Mouse (Mus musculus) stomach, embryonic 16.5 days (tissue): ENCODE measurements around the gene Bud13. TPM values are rescaled to one million over a fixed set of nuclear protein-coding genes. Genes with fewer than 3 reads are reported as not detected.
"Not testable (repeated sequence)": the region's sequence is repeated elsewhere in the genome, so short reads cannot be mapped to it uniquely, and the experiment has no call there.

Experiments
- ATAC-seq: fragments of 200-750 bp; cut with Nextera tagmentation; 2 replicates; pipeline ENCODE4 v1.8.0; 2017; ENCODE audit warnings: moderate number of reproducible peaks, moderate TSS enrichment; ENCODE audit not compliant: insufficient read depth, low FRiP score
- H3K27ac ChIP-seq: fragments of 300-500 bp; sonication (generic); 2 replicates; pipeline ENCODE4 v1.5.1; 2014; ENCODE audit warnings: low read length
- H3K27me3 ChIP-seq: fragments of 300-500 bp; sonication (generic); 2 replicates; pipeline ENCODE4 v1.6.1; 2014; ENCODE audit warnings: low read length, control low read depth, mixed read lengths; ENCODE audit not compliant: control insufficient read depth, insufficient read depth
- H3K36me3 ChIP-seq: fragments of 300-500 bp; sonication (generic); 2 replicates; pipeline ENCODE4 v1.6.1; 2014; ENCODE audit warnings: low read length; ENCODE audit not compliant: control insufficient read depth, insufficient read depth
- H3K4me1 ChIP-seq: fragments of 300-500 bp; sonication (generic); 2 replicates; pipeline ENCODE4 v1.6.1; 2014; ENCODE audit warnings: low read length, control low read depth, mixed read lengths; ENCODE audit not compliant: control insufficient read depth, insufficient read depth
- H3K4me2 ChIP-seq: fragments of 300-500 bp; sonication (generic); 2 replicates; pipeline ENCODE4 v1.6.1; 2014; ENCODE audit warnings: low read depth, low read length, mixed read lengths
- H3K4me3 ChIP-seq: fragments of 300-500 bp; sonication (generic); replicated peaks from 2 replicates; pipeline ENCODE4 v1.5.1; 2014; ENCODE audit warnings: mild to moderate bottlenecking, low read length
- H3K9ac ChIP-seq: fragments of 300-500 bp; sonication (generic); 2 replicates; pipeline ENCODE4 v1.6.1; 2014; ENCODE audit warnings: low read length
- H3K9me3 ChIP-seq: fragments of 300-500 bp; sonication (generic); replicated peaks from 2 replicates; pipeline ENCODE4 v1.6.1; 2016; ENCODE audit warnings: low read length, control low read depth; ENCODE audit not compliant: control insufficient read depth
- WGBS: fragments of 180-500 bp; shearing (Covaris S2); extraction: QIAGEN DNeasy Blood & Tissue Kit; methylation state at CpG from one replicate; pipeline ENCODE4 v1.1.7; 2014; 5-methylcytosine and 5-hydroxymethylcytosine counted together
- polyA plus RNA-seq: library from polyadenylated mRNA; unstranded; fragments of >200 nt; fragmentation: Nextera tagmentation; extraction: Ambion mirVana; gene quantifications from 2 replicates; pipeline ENCODE4 v1.2.1, GENCODE M21; 2015

Gene Bud13
- polyA plus RNA-seq, 1 experiment from 2014 or later, result 18.7 TPM

GRCm38 (mm10) chr9:46316388-46316787 lies 33.6 kb downstream of the Bud13 start:
- H3K4me3 ChIP-seq, result no peak overlapping the region
- no peak overlapping the region for H3K9ac ChIP-seq
- H3K9me3 ChIP-seq, result no peaks in the 10 kb centered on the region; the same call in 1 of the 2 replicates
- H3K27ac ChIP-seq, result no peak overlapping the region
- WGBS, result 39% methylated on average over 5 of the region's 5 CpGs
- H3K27me3 ChIP-seq, result no peaks in the 10 kb centered on the region
- no peaks in the 10 kb centered on the region for H3K36me3 ChIP-seq
- no peaks in the 10 kb centered on the region for H3K4me1 ChIP-seq
- ATAC-seq, result no peak
- no peak overlapping the region for H3K4me2 ChIP-seq

DNA sequence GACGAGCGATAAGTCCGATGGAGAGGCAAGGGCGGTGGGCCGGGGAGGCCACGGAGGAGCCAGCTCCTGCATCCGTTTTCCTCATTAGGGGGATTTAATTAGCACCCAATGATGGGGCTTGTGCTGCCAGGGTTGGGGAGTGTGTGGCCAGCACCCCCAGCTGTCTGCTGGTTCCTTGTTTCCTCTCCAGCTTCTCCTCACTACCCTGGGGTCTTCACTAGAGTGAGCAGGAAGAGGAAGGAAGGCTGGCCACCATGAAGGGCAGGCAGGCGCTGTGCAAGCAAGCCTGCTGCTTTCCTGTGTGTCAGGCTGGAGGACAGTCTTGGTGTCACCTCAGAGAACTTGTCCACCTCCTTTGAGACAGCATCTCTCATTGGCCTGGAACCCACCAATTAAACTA lies 34.1 kb downstream of the Bud13 start:
- WGBS, result 64% methylated on average over 8 of the region's 8 CpGs
- Histone ChIP-seq H3K4me2 (no peak overlapping the region), H3K36me3 (no peaks in the 10 kb centered on the region), H3K9ac (no peak overlapping the region), H3K9me3 (no peaks in the 10 kb centered on the region; the same call in 1 of the 2 replicates), H3K27ac (no peak overlapping the region), H3K27me3 (no peaks in the 10 kb centered on the region), H3K4me1 (no peaks in the 10 kb centered on the region), H3K4me3 (no peak overlapping the region)
- no peak for ATAC-seq

DNA sequence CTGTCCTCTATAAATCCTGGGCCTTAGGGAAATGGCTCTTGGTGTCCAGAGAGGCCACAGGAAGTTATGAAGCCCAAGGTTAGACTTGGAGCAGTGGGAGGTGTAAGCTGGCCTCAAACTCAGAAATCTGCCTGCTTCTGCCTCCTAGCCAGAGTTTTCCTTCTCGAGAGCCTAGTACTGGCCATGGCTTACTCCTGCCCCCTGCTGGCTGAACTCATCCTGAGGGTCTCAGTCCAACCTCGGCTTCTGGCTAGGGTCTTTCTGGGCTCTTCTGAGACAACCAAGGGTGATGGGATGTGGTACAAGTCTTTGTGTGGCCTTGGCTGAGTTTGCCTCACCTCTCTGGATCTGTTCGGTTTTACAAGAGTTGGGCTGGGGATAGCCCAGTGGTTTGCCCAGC lies 35.1 kb downstream of the Bud13 start:
- Histone ChIP-seq H3K4me1 (no peaks in the 10 kb centered on the region), H3K9ac (no peak overlapping the region), H3K27ac (no peak overlapping the region), H3K27me3 (no peaks in the 10 kb centered on the region), H3K9me3 (no peaks in the 10 kb centered on the region; the same call in 1 of the 2 replicates), H3K4me3 (no peak overlapping the region), H3K4me2 (no peak overlapping the region), H3K36me3 (no peaks in the 10 kb centered on the region)
- 93% methylated on average over 3 of the region's 3 CpGs for WGBS
- no peak for ATAC-seq

GRCm38 (mm10) chr9:46319886-46320285 lies 37.1 kb downstream of the Bud13 start, which contains the start of gene 4931429L15Rik:
TSS of gene 4931429L15Rik (minus strand) at chr9:46319986.
- not testable (repeated sequence) for H3K27me3 ChIP-seq, H3K4me2 ChIP-seq, ATAC-seq, H3K27ac ChIP-seq, H3K4me1 ChIP-seq, H3K4me3 ChIP-seq, H3K9me3 ChIP-seq, H3K36me3 ChIP-seq, H3K9ac ChIP-seq
- 83% methylated on average over 6 of the region's 6 CpGs for WGBS

DNA sequence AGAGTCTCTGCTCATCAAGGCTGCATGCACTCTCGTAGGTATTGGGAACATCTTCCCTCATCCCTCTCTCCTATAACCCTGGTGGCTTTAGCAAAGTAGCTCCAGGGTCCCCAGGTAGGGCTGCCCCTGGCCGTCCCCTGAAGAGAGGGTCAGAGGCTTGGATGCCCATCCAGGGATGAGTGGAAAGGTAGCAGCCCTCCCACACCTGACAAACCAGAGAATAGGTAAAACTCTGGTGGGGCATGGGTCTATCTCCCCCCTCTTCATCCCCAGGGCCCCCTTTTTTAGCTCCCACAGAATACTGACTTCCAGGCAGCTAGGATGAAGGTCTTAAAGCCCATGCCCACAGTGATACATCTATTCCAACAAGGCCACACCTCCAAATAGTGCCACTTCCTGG lies 37.7 kb downstream of the Bud13 start:
- Histone ChIP-seq H3K9ac (no peak overlapping the region), H3K9me3 (no peaks in the 10 kb centered on the region; the same call in 1 of the 2 replicates), H3K27me3 (no peaks in the 10 kb centered on the region), H3K4me3 (no peak overlapping the region), H3K4me2 (no peak overlapping the region), H3K4me1 (no peaks in the 10 kb centered on the region), H3K36me3 (no peaks in the 10 kb centered on the region), H3K27ac (no peak overlapping the region)
- ATAC-seq, result no peak
- WGBS, result 92% methylated on average over 2 of the region's 2 CpGs

- Histone ChIP-seq H3K4me3 (no peak overlapping the region), H3K36me3 (no peaks in the 10 kb centered on the region), H3K9ac (no peak overlapping the region), H3K27ac (no peak overlapping the region), H3K4me1 (peaks cover 11% of the 10 kb centered on the region; the same call in 1 of the 2 replicates), H3K27me3 (no peaks in the 10 kb centered on the region), H3K9me3 (no peaks in the 10 kb centered on the region), H3K4me2 (no peak overlapping the region)
- WGBS, result 92% methylated on average over 11 of the region's 11 CpGs
- ATAC-seq, result no peak
Measured at GRCm38 (mm10) chr9:46326694-46327405, 44.0 kb downstream of the Bud13 start.

GRCm38 (mm10) chr9:46327706-46328571 lies 45.1 kb downstream of the Bud13 start:
- Histone ChIP-seq H3K36me3 (no peaks in the 10 kb centered on the region), H3K9me3 (no peaks in the 10 kb centered on the region), H3K4me2 (peak overlapping the region; percentile 70), H3K4me3 (peak overlapping the region; percentile 43), H3K27ac (no peak overlapping the region), H3K27me3 (no peaks in the 10 kb centered on the region), H3K9ac (peak overlapping the region; percentile 65), H3K4me1 (peaks cover 11% of the 10 kb centered on the region; the same call in 1 of the 2 replicates)
- WGBS, result 67% methylated on average over 25 of the region's 25 CpGs
- ATAC-seq, result no peak

DNA sequence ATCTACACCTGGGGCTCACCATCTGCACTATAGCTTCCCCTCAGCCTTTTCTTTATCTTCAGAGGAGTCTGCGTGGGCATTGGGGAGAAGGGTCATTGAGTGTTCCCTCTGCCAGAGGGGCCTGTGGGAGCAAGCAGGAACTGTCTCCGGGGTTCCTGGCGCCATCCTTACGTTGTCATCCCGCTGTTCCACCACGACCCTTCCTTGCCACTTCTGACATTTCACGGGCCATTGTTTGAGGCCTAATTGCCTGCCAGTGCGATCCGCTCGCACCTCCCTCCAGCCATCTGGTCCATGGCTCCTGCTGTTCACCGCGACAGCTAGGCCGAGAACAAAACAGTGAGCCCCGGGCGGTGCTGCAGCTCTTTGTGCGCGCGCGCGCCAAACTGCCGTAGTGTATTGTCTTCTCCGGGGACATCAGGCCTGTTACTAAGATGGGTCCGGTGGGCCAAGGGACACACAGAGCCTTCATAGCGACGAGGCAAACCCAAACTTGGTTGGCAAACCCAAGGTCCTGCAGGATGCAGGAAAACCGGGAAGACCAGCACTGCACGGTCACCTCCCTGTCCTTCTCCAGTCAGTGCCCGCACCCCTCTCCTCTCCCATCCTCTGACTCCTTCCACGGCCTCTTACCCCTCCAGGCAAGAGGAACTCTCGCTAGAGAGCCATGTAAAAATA lies 45.9 kb downstream of the Bud13 start:
- H3K9ac ChIP-seq, result peak overlapping the region; percentile 65
- H3K4me1 ChIP-seq, result peaks cover 11% of the 10 kb centered on the region; the same call in 1 of the 2 replicates
- H3K27ac ChIP-seq, result 0 out of 2 replicates have a peak overlapping the region, but pooled peaks have one; percentile 9
- H3K4me2 ChIP-seq, result peak overlapping the region; percentile 70
- WGBS, result 9% methylated on average over 30 of the region's 30 CpGs
- ATAC-seq, result peak; percentile 34
- H3K27me3 ChIP-seq, result no peaks in the 10 kb centered on the region
- H3K4me3 ChIP-seq, result peak overlapping the region; percentile 43
- H3K36me3 ChIP-seq, result no peaks in the 10 kb centered on the region
- H3K9me3 ChIP-seq, result no peaks in the 10 kb centered on the region
